Mouse (Mus musculus): ENCODE measurements around the gene Slc4a2. TPM values are rescaled to one million over a fixed set of nuclear protein-coding genes. Genes with fewer than 3 reads are reported as not detected.

Slc4a2 gene
- polyA plus RNA-seq, 1 experiment, result 14.7 TPM

DNA sequence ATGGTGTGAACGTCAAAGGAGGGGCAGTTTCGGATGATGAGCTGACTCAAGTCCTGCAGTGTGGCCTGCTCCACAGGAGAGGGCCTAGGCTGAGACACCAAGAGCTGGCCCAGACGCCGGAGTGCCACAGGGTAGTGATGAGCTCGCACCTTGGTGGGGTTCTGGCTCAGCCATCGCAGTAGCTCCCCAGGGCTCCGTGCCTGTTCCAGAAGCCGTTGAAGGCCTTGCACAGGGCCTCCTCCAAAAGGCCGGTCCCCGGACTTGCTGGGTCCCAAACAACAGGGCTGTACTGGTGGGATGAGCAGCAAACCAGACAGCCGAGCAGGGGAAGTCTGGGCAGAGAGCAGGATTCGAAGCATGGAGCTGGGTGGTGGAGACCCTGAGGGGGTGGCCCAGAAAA lies 20.3 kb downstream of the Slc4a2 start:
- Histone ChIP-seq H3K4me3 (replicated peaks) (peak overlapping the region; percentile 95), H3K36me3 (replicated peaks; ENCODE audit: low read length) (peaks cover 56% of the 10 kb centered on the region), H3K4me1 (peaks cover 51% of the 10 kb centered on the region), H3K9me3 (no peaks in the 10 kb centered on the region), H3K27me3 (replicated peaks) (no peaks in the 10 kb centered on the region)
- TF ChIP-seq GATA1 (IDR thresholded peaks at IDR 0.05; ENCODE audit: borderline replicate concordance, low read length) (no peak), FLI1 (IDR thresholded peaks at IDR 0.05; ENCODE audit: low read length) (no peak)

- TF ChIP-seq GATA1 (IDR thresholded peaks at IDR 0.05; ENCODE audit: borderline replicate concordance, low read length) (no peak), FLI1 (IDR thresholded peaks at IDR 0.05; ENCODE audit: low read length) (no peak)
- peaks cover 51% of the 10 kb centered on the region for H3K4me1 ChIP-seq
- H3K36me3 ChIP-seq (replicated peaks; ENCODE audit: low read length), result peaks cover 46% of the 10 kb centered on the region
- H3K27me3 ChIP-seq (replicated peaks), result no peaks in the 10 kb centered on the region
- H3K9me3 ChIP-seq, result no peaks in the 10 kb centered on the region
- H3K4me3 ChIP-seq (replicated peaks), result peak within 1 kb of the TSS; percentile 95
These were observed 21.2 kb downstream of the Slc4a2 start, which contains the start of gene Fastk for GRCm38 (mm10) chr5:24444746-24445427. TSS of gene Fastk (minus strand) at chr5:24445287.

- Histone ChIP-seq H3K4me1 (peaks cover 52% of the 10 kb centered on the region), H3K36me3 (replicated peaks; ENCODE audit: low read length) (peaks cover 40% of the 10 kb centered on the region), H3K4me3 (replicated peaks) (peak overlapping the region; percentile 95), H3K27me3 (replicated peaks) (no peaks in the 10 kb centered on the region), H3K9me3 (no peaks in the 10 kb centered on the region)
- TF ChIP-seq FLI1 (IDR thresholded peaks at IDR 0.05; ENCODE audit: low read length), result no peak
- no peak for TF ChIP-seq GATA1 (IDR thresholded peaks at IDR 0.05; ENCODE audit: borderline replicate concordance, low read length)
These were observed 21.9 kb downstream of the Slc4a2 start for GRCm38 (mm10) chr5:24445428-24446080.

DNA sequence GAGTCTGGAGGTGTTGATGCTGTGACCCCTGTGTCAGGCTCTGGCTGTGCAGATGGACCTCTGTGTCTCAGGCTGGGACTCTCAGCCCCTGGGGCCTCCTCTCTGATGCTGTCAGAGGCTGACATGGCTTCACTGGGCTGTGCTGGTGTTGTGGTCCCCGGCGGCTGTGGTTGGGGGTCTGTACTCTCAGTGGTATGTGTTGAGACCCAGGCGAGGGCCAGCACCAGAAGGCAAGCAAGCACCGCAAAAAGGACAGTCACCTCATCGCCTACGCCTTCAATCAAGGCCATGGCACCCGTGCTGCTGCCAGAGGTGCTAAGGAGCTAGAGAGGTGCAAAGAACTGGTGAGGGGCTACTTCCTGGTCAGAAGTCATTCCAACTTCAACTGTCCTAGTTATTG lies 23.0 kb downstream of the Slc4a2 start:
- TF ChIP-seq FLI1 (IDR thresholded peaks at IDR 0.05; ENCODE audit: low read length) (no peak), GATA1 (IDR thresholded peaks at IDR 0.05; ENCODE audit: borderline replicate concordance, low read length) (no peak)

GRCm38 (mm10) chr5:24447624-24448298 lies 24.1 kb downstream of the Slc4a2 start, which contains the start of gene Tmub1:
TSS of gene Tmub1 (minus strand) at chr5:24447854.
- H3K4me3 ChIP-seq (replicated peaks), result peak within 1 kb of the TSS; percentile 96
- no peaks in the 10 kb centered on the region for H3K27me3 ChIP-seq (replicated peaks)
- H3K36me3 ChIP-seq (replicated peaks; ENCODE audit: low read length), result peaks cover 18% of the 10 kb centered on the region
- H3K4me1 ChIP-seq, result peaks cover 65% of the 10 kb centered on the region
- no peaks in the 10 kb centered on the region for H3K9me3 ChIP-seq
- TF ChIP-seq GATA1 (IDR thresholded peaks at IDR 0.05; ENCODE audit: borderline replicate concordance, low read length), result no peak
- no peak for TF ChIP-seq FLI1 (IDR thresholded peaks at IDR 0.05; ENCODE audit: low read length)

More for the DNA sequence above, 23.0 kb downstream of the Slc4a2 start:
- Histone ChIP-seq H3K4me3 (replicated peaks) (peak overlapping the region; percentile 96), H3K4me1 (peaks cover 61% of the 10 kb centered on the region), H3K27me3 (replicated peaks) (no peaks in the 10 kb centered on the region), H3K9me3 (no peaks in the 10 kb centered on the region), H3K36me3 (replicated peaks; ENCODE audit: low read length) (peaks cover 29% of the 10 kb centered on the region)

DNA sequence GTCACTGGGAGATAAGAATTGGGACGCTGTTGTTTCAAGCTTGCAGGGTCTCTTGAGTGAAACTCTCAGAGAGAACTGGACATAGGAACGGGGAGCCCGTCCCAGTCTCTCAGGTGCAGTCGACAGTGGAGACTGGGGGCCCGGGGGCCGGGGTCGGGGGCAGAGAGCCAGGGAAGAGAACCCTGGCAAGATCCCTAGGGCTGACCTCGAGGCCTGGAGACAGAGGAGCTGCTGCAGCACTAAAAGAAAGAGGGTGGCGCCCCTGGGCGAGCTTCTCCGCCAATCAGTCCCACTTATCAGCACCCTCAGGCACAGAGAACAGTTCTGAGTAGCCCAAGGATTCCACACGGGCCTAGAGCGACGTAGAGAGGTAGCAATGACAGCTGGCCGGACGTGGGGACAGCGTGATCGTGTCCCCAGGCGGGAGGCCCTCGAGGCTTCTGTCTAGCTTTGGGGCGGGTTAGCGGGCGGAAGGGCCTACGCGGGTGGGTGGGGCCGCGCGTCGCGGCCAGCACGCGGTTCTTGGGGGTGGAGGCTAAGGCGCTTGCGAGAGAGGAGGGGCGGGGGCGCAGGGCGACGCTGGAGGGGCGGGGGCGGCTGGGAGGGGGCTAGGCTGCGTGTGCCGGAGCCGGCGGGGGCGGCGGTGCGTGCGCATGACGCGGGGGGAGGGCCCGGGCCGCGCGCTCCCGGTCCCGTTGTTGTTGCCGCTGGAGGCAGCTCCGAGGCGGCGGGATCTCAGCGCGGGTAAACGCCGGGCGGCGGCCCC lies 27.8 kb downstream of the Slc4a2 start:
- peak overlapping the region; percentile 99 for H3K4me3 ChIP-seq (replicated peaks)
- H3K27me3 ChIP-seq (replicated peaks), result no peaks in the 10 kb centered on the region
- no peaks in the 10 kb centered on the region for H3K9me3 ChIP-seq
- no peak for TF ChIP-seq GATA1 (IDR thresholded peaks at IDR 0.05; ENCODE audit: borderline replicate concordance, low read length)
- TF ChIP-seq FLI1 (IDR thresholded peaks at IDR 0.05; ENCODE audit: low read length), result no peak
- peaks cover 18% of the 10 kb centered on the region for H3K36me3 ChIP-seq (replicated peaks; ENCODE audit: low read length)
- peaks cover 69% of the 10 kb centered on the region for H3K4me1 ChIP-seq

- Histone ChIP-seq H3K9me3 (no peaks in the 10 kb centered on the region), H3K27me3 (replicated peaks) (no peaks in the 10 kb centered on the region), H3K36me3 (replicated peaks; ENCODE audit: low read length) (peaks cover 23% of the 10 kb centered on the region), H3K4me3 (replicated peaks) (peak within 1 kb of the TSS; percentile 99), H3K4me1 (peaks cover 62% of the 10 kb centered on the region)
- no peak for TF ChIP-seq FLI1 (IDR thresholded peaks at IDR 0.05; ENCODE audit: low read length)
- no peak for TF ChIP-seq GATA1 (IDR thresholded peaks at IDR 0.05; ENCODE audit: borderline replicate concordance, low read length)
These were observed 28.5 kb downstream of the Slc4a2 start, which contains the start of gene Agap3 for GRCm38 (mm10) chr5:24452030-24452690. TSS of gene Agap3 (plus strand) at chr5:24452177.

DNA sequence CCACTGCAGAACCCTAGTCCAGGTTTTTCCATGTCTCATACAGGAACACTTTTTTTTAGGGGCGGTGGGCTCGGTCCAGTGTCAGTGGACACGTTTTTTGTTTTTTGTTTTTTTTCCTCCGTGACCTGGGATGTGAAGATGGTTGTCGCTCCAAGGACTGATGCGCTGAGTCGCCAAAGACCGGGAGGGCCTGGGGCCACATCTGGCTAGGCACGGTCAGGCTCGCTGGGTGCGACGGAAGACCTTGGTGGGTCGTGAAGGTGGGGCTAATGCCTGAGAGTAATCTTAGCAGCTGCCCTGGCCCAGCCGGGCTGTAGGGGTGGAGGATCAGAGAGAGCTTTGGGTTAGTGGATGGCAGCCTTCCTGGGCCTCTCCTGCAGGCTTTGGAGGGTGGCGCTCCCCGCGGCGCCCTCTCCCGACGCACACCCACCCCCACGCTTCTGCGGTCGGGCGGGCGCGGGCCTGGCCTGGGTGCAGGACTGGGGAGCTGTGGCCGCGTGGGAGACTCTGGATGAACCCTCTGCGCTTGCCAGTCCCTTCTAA lies 29.1 kb downstream of the Slc4a2 start:
- peaks cover 56% of the 10 kb centered on the region for H3K4me1 ChIP-seq
- H3K4me3 ChIP-seq (replicated peaks), result peak overlapping the region; percentile 99
- H3K27me3 ChIP-seq (replicated peaks), result no peaks in the 10 kb centered on the region
- H3K36me3 ChIP-seq (replicated peaks; ENCODE audit: low read length), result peaks cover 29% of the 10 kb centered on the region
- H3K9me3 ChIP-seq, result no peaks in the 10 kb centered on the region
- TF ChIP-seq FLI1 (IDR thresholded peaks at IDR 0.05; ENCODE audit: low read length) (no peak), GATA1 (IDR thresholded peaks at IDR 0.05; ENCODE audit: borderline replicate concordance, low read length) (no peak)
